Mouse (Mus musculus): ENCODE data around the gene Cfap44.

The Cfap44 gene

DNA sequence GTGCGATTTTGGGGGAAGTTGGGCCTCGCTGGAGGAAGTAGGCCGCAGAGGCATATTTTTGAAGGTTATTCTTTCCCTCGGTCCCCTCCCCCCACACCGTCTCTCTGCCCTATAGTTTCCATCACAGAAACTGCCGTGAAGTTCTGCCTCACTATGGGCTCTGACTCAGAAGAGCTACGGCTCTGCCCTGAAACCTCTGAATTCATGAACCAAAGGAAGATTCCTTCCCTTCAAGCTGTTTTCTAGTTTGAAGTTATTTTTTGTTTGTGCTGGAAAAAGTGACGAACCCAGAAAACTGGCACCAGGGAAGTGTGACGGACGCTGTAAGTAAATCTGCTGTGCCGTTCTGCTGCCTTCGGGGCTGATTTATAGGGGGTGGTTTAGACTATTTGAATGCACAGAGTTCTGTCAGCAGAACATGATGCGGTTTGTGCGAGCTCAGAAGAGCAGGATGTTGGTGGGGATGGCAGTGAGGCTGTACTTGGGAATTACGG is 102.4 kb downstream of the Cfap44 start:
- DNase-seq (ENCODE audit: low spot score), result no peak

DNA sequence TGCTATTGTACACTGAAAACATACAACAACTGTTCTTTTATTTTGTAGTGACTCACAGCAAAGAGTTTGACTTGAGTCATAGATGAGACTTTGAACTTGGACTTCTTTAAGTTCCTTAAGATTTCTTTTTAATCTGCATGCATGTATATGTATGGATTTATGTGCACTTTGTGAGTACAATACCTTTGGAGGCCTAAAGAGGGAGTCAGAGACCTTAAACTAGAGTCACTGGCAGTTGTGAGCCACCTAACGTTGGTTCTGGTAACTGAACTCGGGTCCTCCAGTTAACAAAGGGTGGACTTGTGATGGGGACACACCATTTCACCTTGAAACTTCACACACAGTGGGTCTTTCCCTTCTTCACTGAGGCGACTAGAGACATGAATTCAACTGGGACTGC is 103.9 kb downstream of the Cfap44 start:
- no peak for DNase-seq (ENCODE audit: low spot score)

DNA sequence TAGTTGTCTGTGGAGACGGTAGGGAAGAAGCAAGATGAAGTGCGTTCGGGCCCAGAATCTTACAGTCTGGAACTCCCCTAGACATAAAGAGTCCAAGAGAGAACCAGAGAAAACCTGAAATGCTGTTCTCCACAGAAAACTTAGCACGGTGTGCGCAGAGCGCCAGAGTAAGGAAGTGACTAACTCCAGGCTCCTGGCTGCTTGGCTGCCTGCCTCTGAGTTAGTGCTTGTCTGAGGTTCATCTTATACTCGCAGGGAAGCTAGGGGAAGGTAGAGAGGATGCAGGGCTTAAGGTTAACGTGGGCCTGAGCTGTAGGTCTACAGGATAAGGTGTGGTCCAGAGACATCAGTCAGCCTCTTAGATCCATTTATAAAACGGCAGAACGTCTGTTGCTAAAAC is 107.2 kb downstream of the Cfap44 start:
- DNase-seq (ENCODE audit: low spot score), result no peak

DNA sequence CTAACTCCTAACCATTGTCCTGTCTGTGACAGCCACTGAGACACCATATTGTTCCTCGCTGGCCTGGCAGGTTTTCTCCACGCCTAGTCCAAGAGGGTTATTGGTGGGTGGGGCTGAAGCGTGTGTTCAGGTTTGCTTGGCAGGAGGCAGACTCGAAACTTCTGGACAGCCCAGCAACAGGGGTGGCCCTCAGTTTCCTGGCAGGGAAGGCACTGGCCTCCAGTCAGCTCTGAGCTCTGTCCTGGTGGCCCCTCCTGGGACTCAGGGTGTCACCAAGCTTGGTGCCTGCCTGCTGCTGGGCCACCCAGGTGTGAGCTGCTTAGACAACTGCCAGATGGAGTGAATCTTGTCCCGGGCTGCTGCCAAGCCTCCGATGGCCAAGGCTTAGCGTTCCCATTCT is 107.7 kb downstream of the Cfap44 start:
- DNase-seq (ENCODE audit: low spot score), result no peak

DNA sequence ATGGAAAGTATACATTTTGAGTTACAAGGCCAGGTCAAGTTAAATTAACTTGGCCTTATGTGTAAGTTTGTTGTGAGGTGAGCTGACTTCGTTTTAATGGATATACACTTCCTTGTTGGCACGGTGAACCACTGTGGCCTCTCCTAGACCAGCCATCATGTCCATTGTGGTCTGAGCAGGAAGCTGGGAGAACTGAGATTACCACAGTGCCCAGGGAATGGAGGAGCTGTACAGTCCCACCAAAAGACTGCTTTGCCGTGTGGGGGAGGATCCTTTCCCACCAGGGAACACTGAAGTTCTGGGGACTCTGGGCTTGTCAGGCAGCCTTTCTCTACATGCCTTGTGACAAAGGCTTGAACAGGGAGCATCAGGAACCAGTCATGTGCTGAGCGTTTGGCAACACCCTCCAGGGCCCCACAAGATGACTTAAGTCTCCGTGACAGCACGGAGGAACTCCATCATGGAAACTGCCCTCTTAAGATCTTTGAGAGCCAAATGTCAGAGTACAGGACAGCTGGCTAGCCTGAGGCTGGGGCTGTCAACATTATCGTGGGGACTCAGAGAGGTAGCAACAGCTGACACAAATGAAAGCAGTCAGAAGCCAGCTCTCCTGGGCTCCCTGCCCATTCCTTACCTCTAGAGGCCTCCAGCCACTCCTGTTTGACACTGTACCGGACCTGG is 108.4 kb downstream of the Cfap44 start:
- no peak for DNase-seq (ENCODE audit: low spot score)

DNA sequence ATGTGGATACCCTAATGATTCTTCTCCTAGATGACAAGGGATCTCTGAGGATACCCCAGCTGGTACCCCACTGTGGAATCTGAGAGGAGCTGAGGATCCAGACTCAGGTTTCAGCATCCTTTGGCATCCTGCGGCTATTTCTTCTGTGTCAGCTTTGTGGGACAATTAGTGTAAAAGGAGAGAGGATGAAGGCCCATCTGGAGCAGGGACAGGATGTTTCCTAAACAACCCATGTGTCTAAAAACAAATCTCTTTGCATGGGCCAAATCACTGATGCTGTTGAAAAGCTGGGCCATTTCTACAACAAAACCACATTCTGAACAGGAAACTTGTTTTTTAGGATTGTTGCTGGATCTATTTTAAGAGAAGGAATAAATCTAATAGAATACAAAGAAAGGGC is 110.6 kb downstream of the Cfap44 start:
- DNase-seq (ENCODE audit: low spot score), result no peak

DNA sequence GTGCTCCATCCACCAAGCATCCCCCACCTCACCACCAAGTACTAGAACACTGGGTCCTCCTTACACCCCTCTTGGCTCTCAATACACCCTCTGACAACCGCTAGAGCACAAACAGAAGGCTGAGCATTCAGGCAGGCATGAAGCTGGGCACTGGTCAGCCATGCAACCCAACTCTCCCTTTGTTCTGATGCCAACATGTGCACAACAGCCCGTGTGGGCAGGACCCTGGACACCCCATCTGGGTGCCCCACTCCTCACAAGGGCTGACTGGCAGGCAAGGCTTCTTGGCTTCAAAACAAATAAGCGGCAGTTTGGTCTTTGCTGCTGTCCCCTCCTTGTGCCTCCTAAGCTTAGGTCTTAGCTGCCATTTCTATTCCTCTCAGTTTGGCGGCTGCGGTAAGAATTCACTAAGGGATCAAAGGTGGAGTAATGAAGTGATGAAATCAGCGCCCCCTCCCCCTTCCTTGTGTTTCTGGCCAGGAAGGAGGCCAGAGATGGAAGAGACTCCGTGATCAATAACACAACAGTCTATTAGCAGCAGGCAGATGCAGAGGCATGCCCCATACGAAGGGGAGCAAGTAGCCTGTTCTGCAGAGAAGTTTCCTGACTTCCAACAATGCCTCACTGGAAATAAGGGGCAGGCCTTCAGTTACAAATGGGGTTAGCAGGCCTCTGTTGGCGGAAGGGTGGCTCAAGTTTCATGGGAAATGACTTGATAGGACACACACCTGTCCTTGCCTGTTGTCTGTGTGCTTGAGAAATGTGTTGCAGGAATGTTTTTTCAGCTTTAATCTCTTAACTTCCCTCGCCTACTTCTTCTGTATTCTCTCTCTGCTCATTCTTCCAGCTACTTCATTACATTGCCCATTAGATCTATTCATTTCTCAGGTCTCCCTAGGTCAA is 112.7 kb downstream of the Cfap44 start:
- no peak for DNase-seq (ENCODE audit: low spot score)

DNA sequence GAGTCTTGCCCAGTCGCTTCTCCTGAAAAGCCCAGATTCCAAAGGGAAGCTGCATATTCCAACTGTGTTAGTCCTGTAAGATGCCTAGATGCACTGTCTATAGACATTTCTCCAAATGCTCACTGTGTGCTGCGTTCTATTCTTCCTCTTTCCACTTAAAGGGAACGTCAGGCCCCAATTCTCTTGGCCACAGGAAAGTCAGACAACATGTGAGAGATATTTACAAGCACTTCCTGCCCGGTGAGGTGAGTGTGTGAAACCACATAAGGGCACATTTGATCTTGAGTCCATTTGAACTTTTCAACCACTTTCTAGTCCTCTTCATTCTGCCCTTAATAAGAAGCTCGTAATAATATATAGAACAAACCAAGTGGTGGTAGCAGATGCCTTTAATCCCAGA is 113.4 kb downstream of the Cfap44 start:
- DNase-seq (ENCODE audit: low spot score), result no peak

DNA sequence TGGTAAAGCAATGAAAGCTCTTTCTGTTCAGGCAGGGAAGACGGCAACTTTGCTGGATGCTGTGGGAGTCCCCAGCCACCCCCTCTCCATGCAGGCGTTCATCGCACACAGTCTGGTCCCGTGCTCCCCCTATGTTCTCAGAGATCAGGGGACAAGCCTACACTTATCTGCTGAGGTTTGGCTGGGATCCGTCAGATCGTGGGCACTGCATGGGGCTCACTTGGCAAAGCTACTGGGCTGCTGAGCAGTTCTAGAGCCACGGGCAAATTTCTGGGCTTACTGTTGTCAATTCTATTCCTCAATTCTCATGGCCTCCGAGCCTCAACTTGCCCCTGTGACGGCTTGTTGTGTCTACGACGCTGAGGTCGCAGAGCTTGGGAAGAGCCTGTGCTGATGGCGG is 114.2 kb downstream of the Cfap44 start:
- DNase-seq (ENCODE audit: low spot score), result no peak

DNA sequence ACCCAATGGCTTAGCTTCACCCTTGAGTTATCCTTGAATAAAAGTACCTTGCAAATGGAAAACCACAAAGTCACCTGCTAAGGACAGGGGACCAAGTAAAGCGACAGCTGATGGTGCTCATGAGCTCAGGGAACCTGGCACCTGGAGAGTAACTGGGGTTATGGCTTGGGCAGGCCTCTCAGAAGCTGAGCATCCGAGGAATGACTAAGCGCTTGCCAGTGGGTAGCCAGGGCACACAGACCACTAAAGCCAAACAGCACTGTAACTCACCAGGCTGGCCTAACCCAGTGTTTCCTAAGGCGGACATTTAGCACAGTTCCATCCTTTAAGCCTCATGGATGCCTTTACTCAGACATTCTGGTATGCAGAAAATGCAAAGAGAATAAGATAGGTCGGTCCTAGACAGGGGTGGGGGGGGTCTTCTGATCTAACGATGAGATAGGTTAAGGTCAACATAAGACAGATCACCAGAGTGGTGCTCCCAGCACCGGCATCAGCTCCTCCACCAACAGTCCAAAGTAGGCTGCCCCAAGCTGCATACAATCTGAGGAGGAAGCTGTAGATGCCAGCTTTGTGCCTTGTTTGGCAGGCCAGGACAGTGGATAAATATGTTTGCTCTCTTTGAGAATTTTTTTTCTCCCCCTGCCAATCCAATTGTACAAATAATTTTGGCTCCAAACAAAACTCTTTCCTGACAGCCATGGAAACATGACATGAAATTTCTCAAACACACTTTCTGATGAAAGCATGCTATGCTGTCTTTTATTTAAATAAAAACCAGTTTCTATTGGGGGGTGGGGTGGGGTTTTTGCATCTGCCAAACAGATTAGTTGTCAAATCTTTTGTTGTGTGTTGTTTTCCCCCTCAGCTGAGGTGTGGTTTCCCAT is 115.1 kb downstream of the Cfap44 start:
- no peak for DNase-seq (ENCODE audit: low spot score)

DNA sequence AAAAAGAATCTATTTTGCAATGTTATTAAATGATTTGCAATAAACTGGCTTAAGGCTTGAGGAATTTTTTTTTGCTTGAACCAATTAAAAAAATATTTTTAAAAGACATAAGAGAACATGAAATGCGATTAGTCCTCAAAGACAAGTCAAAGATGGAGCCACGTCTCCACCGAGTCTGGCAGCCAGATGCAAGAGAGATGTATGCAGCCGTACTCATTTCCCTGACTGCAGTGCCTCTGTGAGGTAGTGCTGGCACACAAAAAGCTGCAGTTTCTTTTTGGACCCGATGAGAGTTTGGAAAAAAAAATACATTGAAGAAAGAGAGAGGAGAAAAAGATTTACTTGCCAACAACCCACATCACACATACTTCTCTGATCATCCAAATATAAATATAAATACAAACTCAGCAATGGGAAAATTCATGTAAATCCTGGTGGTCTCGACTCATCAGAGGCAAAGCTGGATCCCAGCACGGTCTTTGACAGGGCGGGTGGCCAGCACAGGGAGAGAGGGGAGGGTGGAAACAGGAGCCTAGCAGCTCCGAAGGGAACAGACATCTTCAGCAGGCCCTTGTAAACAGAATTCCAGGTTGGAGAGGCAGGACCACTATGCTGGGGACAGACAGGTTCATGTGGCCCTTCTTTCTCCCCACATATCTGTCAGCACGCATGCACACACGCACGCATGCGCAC is 116.1 kb downstream of the Cfap44 start:
- no peak for DNase-seq (ENCODE audit: low spot score)

DNA sequence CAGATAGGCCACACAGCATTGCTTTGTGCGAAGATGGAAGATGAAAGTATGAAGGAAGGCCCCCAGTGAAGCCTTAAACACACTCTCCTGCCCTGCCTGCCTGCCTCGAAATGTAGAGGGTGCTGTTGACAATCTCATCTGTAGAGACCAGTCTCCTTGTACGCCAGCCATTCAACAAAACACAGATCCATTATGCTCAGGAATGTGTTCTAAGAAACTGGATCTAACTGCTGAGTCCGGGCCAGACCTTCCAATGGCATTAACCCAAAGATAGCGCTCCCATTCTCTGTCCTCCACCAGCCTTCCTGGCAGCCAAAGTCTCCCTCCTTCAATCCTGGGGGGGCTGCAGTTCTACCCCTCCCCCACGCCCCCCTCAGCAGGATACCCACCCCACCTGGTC is 121.9 kb downstream of the Cfap44 start:
- DNase-seq (ENCODE audit: low spot score), result no peak

DNA sequence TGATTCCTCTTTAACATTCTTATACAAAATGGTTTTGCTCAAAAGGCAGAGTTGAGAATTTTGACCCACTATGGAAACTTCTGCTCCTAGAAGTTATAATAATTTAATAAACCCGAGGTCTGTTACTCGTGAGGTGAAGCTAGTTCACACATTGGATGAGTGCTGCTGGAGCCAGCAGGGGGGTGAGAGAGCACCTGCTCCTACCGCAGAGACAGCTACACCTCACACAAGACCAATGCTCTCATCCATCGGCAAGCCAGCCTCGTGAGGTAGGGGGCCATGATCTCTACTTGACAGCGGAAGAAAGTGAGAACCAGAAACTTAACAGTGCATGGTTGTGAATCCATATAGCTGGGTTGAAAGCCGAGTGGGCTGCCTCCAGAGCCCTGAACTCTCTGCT is 129.0 kb downstream of the Cfap44 start:
- no peak for DNase-seq (ENCODE audit: low spot score)

DNA sequence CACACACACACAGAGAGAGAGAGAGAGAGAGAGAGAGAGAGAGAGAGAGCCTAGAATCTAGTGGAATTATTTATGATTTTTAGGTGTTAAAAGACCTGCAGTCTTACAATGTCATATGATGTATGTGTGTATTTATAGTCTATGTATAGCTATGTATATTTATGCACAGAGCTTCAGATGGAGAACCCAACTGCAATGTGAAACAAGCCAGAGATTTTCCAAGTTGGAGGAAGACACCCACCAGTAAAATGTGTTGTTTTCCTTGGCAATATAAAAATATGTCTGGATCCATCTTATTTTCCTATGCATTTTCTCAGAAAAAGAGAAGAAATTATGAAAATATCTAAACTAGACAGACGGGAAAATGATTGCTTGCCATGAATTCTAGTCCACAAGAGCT is 131.4 kb downstream of the Cfap44 start:
- DNase-seq (ENCODE audit: low spot score), result no peak

DNA sequence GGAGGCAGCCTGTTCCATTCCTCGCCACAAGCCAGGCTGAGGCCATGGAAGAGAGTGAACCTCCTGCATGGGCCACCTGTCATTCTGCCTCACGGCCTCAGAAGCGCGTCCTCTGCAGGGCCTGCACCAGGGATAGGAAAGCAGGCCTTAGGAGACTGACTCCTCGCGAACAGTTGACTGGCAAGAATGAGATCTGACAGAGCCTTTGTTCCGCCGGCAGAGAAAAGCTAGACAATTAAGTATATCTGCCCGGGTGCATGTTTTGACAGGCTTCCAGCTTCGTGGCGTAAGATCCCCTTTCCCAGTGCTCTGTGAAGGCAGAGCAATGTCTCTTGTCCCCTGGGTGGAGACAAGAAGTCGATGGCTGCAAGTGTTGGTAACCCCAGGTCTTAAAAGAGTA is 132.1 kb downstream of the Cfap44 start:
- DNase-seq (ENCODE audit: low spot score), result no peak

DNA sequence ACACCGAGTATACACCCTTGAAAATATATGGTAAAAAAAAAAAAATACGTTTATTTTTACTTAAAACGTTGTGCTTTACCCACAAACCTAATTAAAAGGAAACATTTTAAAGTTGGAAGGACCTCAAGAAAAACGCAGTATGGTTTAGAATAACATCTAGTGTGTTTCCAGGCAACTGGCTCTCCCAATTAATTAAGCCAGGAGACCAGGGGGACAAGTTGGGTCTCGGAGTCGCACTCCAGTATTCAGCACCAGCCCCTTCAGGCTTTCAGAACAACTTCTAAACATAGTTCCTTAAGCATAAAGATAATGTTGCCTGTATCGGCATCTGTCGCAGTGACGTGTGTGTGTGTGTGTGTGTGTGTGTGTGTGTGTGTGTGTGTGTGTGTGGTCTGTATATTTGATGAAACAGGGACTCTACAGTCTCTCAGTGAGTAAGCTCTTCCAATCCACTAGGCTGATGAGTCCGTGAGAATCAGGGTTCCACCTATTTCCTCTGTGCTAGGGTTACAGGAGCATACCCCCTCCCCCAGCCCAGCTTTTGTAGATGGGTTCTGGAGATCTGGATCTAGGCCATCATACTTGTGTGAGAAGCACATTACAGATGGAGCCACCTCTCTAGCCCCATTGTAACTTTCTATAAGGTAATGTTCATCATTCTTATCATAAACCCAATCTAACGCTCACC is 132.8 kb downstream of the Cfap44 start:
- DNase-seq (ENCODE audit: low spot score), result no peak

DNA sequence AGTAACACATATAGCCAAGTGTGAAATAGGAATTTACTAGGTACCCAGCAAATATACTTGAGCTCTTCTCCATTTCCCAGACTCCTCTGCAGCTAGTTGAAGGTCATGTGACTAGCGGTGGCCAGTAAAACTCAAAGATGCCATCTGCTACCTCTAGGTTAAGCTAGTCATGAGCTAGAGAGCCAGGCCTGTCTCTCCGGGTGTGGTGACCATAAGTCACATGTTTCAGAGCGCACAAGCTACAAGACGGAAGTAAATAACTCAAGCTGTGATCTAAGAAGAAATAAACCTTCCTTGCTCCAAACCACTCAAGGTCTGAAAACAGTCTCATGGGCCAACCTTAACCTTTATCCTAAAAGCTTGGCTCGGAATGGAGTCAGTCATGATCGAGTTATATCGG is 134.4 kb downstream of the Cfap44 start:
- no peak for DNase-seq (ENCODE audit: low spot score)

DNA sequence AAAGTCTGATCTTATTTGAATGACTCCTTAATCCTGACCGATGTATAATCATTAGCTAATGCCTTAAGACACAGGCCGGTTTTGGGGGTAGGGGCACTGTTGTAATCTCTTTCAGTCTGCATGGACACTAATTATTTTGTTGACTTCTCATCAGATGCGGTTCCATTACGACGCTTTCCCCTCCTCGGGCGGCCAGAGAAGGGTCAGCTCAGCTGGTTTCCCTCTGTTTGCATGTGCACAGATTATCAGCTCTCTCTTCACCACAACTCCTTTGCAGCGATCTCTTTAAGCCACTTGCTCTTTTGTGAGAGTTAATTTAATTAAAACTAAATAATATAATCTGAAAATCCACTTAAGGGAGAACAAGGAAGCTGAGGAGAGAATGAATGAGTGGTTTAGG is 135.1 kb downstream of the Cfap44 start:
- no peak for DNase-seq (ENCODE audit: low spot score)

DNA sequence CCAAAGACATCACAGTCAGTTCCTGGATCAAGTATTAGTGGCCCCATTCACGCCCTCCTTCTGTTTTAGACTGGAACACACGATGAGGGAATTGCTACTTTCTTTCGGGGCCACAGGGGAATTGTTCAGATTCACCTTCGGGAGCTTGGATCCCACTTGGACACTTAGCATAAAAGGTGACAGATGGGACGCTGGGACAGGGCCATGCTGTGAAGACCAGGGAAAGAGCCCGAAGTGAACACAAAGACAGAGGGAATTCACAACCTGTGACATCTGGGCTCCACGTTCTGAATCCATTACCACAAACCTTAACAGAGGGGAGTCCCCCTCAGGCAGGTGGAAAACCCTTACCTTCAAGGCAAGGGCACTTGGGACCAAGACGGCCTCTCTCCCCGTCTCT is 135.6 kb downstream of the Cfap44 start:
- no peak for DNase-seq (ENCODE audit: low spot score)

DNA sequence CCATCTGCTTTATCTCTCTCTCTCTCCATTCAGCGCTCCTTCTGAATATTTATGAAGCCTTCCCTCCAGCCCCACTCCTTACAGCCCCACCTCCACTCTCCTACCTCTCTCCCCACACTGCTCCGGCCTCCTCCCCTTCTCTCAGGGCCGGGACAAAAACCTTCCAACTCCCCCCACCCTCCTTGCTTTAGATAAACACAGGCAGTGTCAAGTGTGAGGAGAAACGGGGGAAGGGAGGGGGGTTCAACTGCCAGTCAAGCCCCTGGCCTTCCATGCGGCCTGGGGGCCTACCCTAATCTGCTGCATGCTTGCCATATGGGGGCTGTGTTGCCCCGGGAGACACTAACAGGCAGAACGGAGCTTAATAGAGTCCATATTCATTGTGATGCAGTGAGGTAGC is 136.2 kb downstream of the Cfap44 start:
- DNase-seq (ENCODE audit: low spot score), result no peak

DNA sequence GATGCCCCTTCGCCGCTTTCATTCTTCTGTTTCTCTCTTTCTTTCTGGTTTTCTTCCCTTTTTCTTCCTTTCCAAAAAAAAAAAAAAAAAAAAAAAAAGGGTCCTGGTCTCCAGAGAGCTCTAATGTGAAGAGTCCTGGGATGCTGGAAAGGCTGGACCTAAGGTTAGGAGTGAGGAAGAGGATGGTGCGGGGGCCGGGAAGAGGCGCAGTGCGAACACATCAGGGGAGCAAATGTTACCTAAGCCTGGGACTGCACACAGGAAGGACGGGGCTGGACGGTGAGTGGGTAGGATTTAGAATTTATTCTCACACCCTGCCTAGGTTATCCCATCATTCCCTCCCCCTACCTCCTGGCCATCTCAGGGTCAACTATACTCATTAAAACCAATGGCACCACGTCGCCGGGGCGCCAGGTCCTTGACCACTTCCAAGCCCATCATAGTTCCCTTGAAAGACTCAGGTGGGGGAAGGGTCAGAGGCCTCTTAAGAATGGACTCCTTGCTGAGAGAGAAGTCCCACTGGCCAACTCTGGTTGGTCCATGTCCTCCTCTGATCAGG is 136.7 kb downstream of the Cfap44 start:
- DNase-seq (ENCODE audit: low spot score), result no peak
